Mouse (Mus musculus) G1E-ER4 (cell line): ENCODE results near the gene Tbkbp1. TPM values are rescaled to one million over a fixed set of nuclear protein-coding genes. Genes with fewer than 3 reads are reported as not detected.

ENCODE experiments used
- GATA1 ChIP-seq: IDR thresholded peaks from one replicate; pipeline ENCODE4 v1.8.0; 2012; ENCODE audit warnings: low read length, inconsistent platforms
- polyA plus RNA-seq: library from polyadenylated mRNA; stranded (reverse); fragments of >175 nt; gene quantifications from 2 replicates; pipeline ENCODE4 v1.2.3, GENCODE M21; 2012

Gene Tbkbp1
- polyA plus RNA-seq, 1 experiment = 0.22 TPM

- no peak for TF ChIP-seq GATA1
Observed at GRCm38 (mm10) chr11:97181061-97181460, 29.8 kb upstream of the Tbkbp1 start.

DNA sequence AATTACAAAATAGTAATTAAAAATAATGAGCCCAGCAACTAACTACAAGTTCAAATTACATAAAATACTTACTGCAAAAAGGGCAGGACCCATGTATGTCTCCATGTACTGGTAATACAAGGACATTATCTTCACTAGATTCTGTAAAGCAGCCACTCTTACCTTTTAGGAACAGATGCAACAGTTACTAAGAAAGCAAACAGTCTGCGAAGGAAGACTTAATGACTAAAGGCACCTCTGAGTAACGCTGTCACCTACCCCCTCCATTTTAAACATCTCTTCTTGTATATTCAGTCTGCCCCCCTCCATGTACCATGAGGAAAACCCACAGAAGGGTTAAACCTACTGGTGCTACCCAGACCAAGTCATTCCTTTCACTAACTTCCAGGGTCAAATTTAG, 26.9 kb upstream of the Tbkbp1 start:
- peak; percentile 42 for TF ChIP-seq GATA1

GRCm38 (mm10) chr11:97176851-97177250, 25.6 kb upstream of the Tbkbp1 start:
- no peak for TF ChIP-seq GATA1

DNA sequence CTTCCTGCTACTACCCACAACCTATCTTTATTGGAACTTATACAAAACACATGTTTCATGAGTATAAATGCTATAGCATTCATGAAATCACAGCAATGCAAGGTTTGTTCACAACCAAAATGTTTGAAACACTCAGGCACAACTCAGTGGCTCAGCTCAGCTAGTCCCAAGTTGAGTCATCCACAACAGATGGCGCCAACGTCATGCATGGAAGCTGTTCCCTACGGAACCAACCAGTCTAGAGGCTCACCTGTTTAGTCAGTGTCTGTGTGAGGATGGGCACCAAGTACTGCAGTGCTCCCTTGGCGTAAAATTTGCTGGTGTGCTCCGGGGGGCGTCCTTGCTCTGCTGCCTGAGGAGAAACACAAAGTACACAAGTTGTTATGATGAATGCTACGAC, 24.2 kb upstream of the Tbkbp1 start:
- no peak for TF ChIP-seq GATA1

- TF ChIP-seq GATA1 = no peak
Observed at GRCm38 (mm10) chr11:97160341-97160740, 9.0 kb upstream of the Tbkbp1 start.

GRCm38 (mm10) chr11:97156999-97157398, 5.7 kb upstream of the Tbkbp1 start:
- TF ChIP-seq GATA1 = no peak

DNA sequence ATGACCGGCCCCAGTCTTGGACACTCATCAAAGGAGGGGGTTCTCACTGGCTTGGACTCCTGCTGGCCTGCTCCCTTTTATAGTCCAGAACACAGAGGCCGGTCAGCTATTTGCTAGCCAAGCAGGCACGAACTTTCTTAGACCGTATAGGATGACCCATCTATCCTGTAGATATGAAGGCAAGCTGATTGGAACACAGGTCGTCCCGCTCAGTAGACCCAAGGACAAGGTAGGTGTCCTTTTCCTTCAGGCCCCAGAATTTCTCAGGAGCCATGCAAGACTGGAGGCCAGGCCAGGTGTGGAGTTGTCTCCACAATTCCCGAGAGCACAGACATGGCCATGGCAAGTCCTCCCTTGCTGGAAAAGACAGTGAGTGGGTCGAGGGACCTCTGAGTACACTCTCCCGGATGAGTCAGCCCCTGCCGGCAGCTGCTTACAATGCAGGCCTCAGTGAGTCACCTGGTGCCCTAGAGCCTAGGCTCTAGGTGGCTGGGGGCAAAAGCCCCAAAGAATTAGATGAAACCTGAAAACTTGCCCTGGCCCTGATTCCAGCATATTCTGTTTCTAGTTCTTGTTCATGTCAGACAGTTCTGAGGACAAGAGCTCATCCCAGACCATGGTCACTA, 1.5 kb upstream of the Tbkbp1 start:
- no peak for TF ChIP-seq GATA1

DNA sequence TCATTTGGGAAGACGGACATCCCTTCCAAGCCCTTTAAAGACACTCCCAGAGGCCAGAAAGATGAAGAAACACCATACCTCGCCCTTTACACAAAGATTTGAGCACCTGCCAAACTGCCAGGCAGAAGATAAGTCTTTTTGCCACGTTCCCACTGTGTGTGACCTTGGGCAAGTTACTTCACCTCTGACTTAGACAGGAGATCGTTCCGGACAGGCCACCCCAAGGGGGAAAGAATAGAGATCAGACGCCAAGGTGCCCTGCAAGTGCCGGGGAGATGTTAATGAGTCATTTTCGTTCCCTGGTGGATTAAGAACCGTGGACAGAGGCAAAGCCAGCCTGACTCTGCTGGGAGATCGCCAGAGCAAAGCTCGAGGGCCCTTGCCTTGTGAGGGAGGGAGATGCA, 730 bp upstream of the Tbkbp1 start:
- TF ChIP-seq GATA1 = no peak

- TF ChIP-seq GATA1 = no peak
Observed at GRCm38 (mm10) chr11:97150411-97151330, 624 bp downstream of the Tbkbp1 start.

DNA sequence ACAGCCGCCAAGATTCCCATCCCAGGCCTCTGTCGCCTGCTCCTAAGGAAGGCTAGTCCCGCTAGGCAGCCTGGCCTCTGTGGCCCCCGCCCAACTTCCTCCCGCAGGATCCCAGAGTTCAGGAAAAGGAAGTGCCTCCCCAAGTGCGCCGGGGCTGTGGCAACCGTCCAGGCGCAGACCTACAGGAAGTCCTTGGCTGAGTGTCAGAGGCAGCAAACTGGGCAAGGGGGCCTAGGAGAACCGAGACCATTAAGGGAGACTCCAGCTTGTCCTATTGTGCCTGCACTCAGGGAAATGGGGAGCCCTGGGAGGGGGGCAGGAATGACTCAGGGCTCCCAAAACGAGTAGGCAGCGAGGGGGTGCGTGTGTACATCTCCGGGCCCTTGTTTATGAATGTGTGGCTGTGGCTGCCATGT, 1.3 kb downstream of the Tbkbp1 start:
- TF ChIP-seq GATA1 = no peak

DNA sequence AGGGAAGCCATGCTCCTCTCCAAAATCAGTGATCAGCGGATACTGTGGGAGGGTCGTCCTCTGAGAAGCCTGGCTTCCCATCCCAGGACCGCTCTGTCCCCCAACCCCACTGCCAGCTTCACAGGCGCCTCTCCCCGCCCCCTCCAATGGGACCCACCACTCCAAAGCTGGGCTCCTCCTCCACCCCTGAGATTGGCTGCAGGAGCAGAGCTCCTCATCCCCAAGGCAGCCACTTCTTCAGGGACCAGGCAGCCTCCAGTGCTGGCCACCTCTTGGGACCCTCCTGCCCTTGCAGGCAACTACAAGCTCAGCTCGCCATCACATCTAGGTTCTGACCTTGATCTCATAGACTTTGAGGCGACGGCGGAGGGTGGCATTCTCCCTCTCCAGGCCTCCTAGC, 2.3 kb downstream of the Tbkbp1 start:
- no peak for TF ChIP-seq GATA1

- TF ChIP-seq GATA1 = no peak
Observed at GRCm38 (mm10) chr11:97148591-97148990, 2.7 kb downstream of the Tbkbp1 start.

DNA sequence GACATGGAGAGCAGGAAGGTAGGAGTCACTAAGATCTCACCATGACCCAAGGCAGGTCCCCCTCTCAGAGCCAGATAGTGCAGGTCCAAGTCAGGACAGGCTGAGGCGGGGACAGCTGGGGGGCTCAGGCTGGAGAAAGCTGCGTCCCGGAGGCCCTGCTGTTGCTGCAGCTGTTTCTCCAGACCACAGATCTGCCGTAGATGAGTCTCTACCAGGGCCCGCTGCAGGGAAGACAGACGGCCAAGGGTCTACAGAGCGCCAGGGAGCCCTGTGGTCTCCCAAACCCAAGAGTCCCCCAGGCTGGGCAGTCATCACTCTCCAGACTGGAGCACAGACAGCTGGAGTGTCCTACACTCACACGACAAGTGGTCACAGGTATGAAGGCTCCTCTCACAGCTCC, 4.0 kb downstream of the Tbkbp1 start:
- no peak for TF ChIP-seq GATA1

DNA sequence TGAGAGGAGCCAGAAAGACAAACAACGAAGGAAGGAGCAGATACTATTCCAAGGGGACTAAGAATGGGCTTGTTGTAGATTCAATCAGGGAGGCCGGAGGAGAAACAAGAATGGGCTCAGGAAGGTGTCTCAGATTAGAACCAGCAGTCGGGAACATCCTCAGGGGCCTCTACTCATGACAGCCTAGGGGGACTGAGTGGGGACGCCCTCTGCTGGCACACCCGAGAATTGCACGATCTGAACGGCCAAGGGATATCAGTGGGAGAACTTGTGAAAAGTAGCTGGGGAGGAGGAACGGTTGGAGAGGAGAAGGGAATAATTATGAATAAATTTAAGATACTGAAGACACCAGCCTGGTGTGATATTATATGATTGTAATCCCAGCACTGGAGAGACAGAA, 4.6 kb downstream of the Tbkbp1 start:
- no peak for TF ChIP-seq GATA1

DNA sequence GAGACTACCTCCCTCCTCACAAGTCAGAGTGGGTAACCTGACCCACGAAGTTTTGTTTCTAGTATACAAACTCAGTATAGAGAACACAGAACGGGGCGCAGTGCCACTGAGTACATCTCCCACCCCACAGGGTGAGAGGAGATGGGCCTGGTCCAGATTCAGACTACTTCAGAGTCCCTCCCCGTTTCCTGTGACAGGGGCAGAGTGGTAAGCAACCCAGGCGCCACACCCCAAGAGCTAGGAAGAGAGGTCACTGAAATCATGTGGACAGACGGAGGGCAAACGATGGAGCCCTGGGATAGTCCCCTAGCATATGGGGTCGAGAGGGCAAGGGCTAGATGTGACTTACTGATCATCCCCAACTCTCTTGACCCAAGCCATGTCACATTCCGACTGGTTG, 5.3 kb downstream of the Tbkbp1 start:
- TF ChIP-seq GATA1 = no peak

DNA sequence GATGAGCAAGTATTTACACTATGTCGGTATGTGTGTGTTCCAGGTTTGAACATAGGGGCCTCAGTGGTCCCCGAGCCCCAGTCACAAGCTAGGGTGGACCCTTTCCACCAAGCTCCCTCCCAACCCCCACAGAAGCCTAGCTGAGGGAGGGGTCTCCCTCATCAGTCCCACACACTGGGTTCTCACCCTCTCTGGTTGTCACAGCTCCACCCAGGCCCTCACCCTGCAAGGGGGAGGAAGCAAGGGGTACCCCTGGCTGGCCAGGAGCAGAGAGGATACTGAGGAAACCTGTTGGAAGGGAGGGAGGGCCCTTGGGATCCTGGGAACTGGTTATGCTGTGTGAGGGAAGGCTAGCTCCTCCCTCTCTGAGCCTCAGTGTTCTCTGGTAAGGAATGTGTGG, 6.0 kb downstream of the Tbkbp1 start:
- no peak for TF ChIP-seq GATA1
